Mouse (Mus musculus) liver, adult 2 months (tissue): ENCODE results near the gene Arid2.

Experiments
- CTCF ChIP-seq: fragments of 200-500 bp; IDR thresholded peaks from 2 replicates; pipeline ENCODE4 v1.5.1; 2011; ENCODE audit warnings: low read depth, low read length, control low read depth
- POLR2A ChIP-seq: fragments of 200-500 bp; IDR thresholded peaks from 2 replicates; pipeline ENCODE4 v1.6.1; 2011; ENCODE audit warnings: low read length, control low read depth; ENCODE audit not compliant: insufficient read depth; ENCODE audit errors: extremely low read depth

DNA sequence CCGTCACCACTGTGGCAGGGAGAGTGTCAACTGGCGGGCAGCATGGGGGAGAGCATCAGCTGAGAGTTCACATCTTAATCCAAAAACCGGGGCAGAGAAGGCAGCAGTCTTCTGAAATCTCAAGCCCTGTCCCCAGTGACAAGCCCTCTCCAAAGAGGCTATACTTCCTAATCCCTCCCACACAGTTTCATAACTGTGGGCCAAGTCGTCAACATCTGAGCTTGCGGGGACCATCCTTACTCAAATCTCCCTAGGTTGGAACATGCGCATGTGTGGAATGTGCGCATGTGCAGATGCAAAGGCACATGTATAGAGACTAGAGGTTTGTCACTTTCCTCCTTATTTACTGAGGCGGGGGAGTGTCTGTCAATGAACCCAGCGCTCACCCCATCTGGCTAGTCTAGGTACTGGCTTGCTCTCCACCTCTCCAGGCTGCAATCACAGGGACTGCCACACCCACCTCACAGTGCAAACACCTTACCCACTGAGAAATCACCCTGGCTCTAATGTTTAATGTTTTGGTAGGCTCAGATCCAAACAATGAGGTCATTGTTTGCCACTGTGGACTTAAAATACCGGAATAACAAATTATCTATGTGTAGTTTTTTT lies 16.9 kb upstream of the Arid2 start:
- no peak for TF ChIP-seq POLR2A
- peak; percentile 40 for TF ChIP-seq CTCF
